Mouse (Mus musculus): ENCODE results near the gene Efcc1. TPM values are rescaled to one million over a fixed set of nuclear protein-coding genes. Genes with fewer than 3 reads are reported as not detected.

Gene Efcc1
- polyA plus RNA-seq, 1 experiment, result 0.46 TPM

DNA sequence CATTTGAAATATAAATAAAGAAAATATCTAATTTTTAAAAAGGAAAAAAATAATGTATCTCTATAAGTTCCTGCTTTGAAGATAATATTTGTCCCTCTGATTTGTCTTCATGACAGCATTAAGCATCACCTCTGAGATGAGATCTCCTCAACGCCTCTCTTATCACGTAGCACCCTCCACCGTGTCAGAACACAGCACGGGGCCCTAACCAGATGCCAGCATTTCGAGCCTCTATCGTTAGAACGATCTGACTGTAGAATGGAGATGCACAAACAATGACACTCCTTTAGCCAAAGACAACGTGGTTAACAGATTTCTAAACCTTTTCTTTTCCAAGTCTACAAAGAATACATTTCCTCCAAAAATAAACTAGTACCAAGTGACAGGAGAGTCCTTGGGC is 53.4 kb downstream of the Efcc1 start:
- H3K9me3 ChIP-seq (replicated peaks; ENCODE audit: control insufficient read depth, insufficient read depth, low read length, poor library complexity, severe bottlenecking), result no peaks in the 10 kb centered on the region
- TF ChIP-seq CTCF (IDR thresholded peaks at IDR 0.05; ENCODE audit: low read depth, low read length) (no peak), POLR2A (IDR thresholded peaks at IDR 0.05; ENCODE audit: insufficient read depth, low read length) (no peak), EP300 (IDR thresholded peaks at IDR 0.05; ENCODE audit: insufficient read depth, low read depth, low read length) (no peak)
- H3K27me3 ChIP-seq (ENCODE audit: control insufficient read depth, insufficient read depth, low read length, poor library complexity, severe bottlenecking), result no peaks in the 10 kb centered on the region
- H3K9ac ChIP-seq (ENCODE audit: low read depth, poor library complexity, severe bottlenecking), result no peak overlapping the region
- no peaks in the 10 kb centered on the region for H3K4me1 ChIP-seq (ENCODE audit: control insufficient read depth, insufficient read depth, low read length)
- H3K4me3 ChIP-seq (ENCODE audit: low read depth, low read length), result no peak overlapping the region
- H3K36me3 ChIP-seq (ENCODE audit: control insufficient read depth, insufficient read depth, low read length, poor library complexity, severe bottlenecking), result no peaks in the 10 kb centered on the region
- H3K27ac ChIP-seq (ENCODE audit: insufficient read depth, low read length), result no peak overlapping the region

GRCm38 (mm10) chr6:87786621-87787020 is 56.0 kb downstream of the Efcc1 start:
- Histone ChIP-seq H3K9ac (ENCODE audit: low read depth, poor library complexity, severe bottlenecking) (no peak overlapping the region), H3K27me3 (ENCODE audit: control insufficient read depth, insufficient read depth, low read length, poor library complexity, severe bottlenecking) (no peaks in the 10 kb centered on the region), H3K4me3 (ENCODE audit: low read depth, low read length) (no peak overlapping the region), H3K4me1 (ENCODE audit: control insufficient read depth, insufficient read depth, low read length) (no peaks in the 10 kb centered on the region), H3K36me3 (ENCODE audit: control insufficient read depth, insufficient read depth, low read length, poor library complexity, severe bottlenecking) (no peaks in the 10 kb centered on the region), H3K27ac (ENCODE audit: insufficient read depth, low read length) (no peak overlapping the region), H3K9me3 (replicated peaks; ENCODE audit: control insufficient read depth, insufficient read depth, low read length, poor library complexity, severe bottlenecking) (no peaks in the 10 kb centered on the region)
- TF ChIP-seq EP300 (IDR thresholded peaks at IDR 0.05; ENCODE audit: insufficient read depth, low read depth, low read length) (no peak), POLR2A (IDR thresholded peaks at IDR 0.05; ENCODE audit: insufficient read depth, low read length) (no peak), CTCF (IDR thresholded peaks at IDR 0.05; ENCODE audit: low read depth, low read length) (no peak)

- H3K4me3 ChIP-seq (ENCODE audit: low read depth, low read length), result no peak overlapping the region
- no peak overlapping the region for H3K9ac ChIP-seq (ENCODE audit: low read depth, poor library complexity, severe bottlenecking)
- TF ChIP-seq CTCF (IDR thresholded peaks at IDR 0.05; ENCODE audit: low read depth, low read length), result no peak
- no peak for TF ChIP-seq POLR2A (IDR thresholded peaks at IDR 0.05; ENCODE audit: insufficient read depth, low read length)
- TF ChIP-seq EP300 (IDR thresholded peaks at IDR 0.05; ENCODE audit: insufficient read depth, low read depth, low read length), result no peak
- H3K4me1 ChIP-seq (ENCODE audit: control insufficient read depth, insufficient read depth, low read length), result no peaks in the 10 kb centered on the region
- H3K9me3 ChIP-seq (replicated peaks; ENCODE audit: control insufficient read depth, insufficient read depth, low read length, poor library complexity, severe bottlenecking), result no peaks in the 10 kb centered on the region
- no peaks in the 10 kb centered on the region for H3K36me3 ChIP-seq (ENCODE audit: control insufficient read depth, insufficient read depth, low read length, poor library complexity, severe bottlenecking)
- H3K27me3 ChIP-seq (ENCODE audit: control insufficient read depth, insufficient read depth, low read length, poor library complexity, severe bottlenecking), result no peaks in the 10 kb centered on the region
- no peak overlapping the region for H3K27ac ChIP-seq (ENCODE audit: insufficient read depth, low read length)
These were observed 56.6 kb downstream of the Efcc1 start for GRCm38 (mm10) chr6:87787108-87787890.

GRCm38 (mm10) chr6:87788266-87788895 is 57.7 kb downstream of the Efcc1 start:
- Histone ChIP-seq H3K4me3 (ENCODE audit: low read depth, low read length) (no peak overlapping the region), H3K9ac (ENCODE audit: low read depth, poor library complexity, severe bottlenecking) (no peak overlapping the region), H3K9me3 (replicated peaks; ENCODE audit: control insufficient read depth, insufficient read depth, low read length, poor library complexity, severe bottlenecking) (no peaks in the 10 kb centered on the region)

GRCm38 (mm10) chr6:87788896-87789587 is 58.4 kb downstream of the Efcc1 start:
- H3K4me1 ChIP-seq (ENCODE audit: control insufficient read depth, insufficient read depth, low read length), result no peaks in the 10 kb centered on the region
- H3K9me3 ChIP-seq (replicated peaks; ENCODE audit: control insufficient read depth, insufficient read depth, low read length, poor library complexity, severe bottlenecking), result no peaks in the 10 kb centered on the region
- no peak overlapping the region for H3K9ac ChIP-seq (ENCODE audit: low read depth, poor library complexity, severe bottlenecking)
- TF ChIP-seq CTCF (IDR thresholded peaks at IDR 0.05; ENCODE audit: low read depth, low read length) (no peak), EP300 (IDR thresholded peaks at IDR 0.05; ENCODE audit: insufficient read depth, low read depth, low read length) (no peak), POLR2A (IDR thresholded peaks at IDR 0.05; ENCODE audit: insufficient read depth, low read length) (no peak)
- H3K27me3 ChIP-seq (ENCODE audit: control insufficient read depth, insufficient read depth, low read length, poor library complexity, severe bottlenecking), result no peaks in the 10 kb centered on the region
- H3K27ac ChIP-seq (ENCODE audit: insufficient read depth, low read length), result no peak overlapping the region
- no peaks in the 10 kb centered on the region for H3K36me3 ChIP-seq (ENCODE audit: control insufficient read depth, insufficient read depth, low read length, poor library complexity, severe bottlenecking)
- no peak overlapping the region for H3K4me3 ChIP-seq (ENCODE audit: low read depth, low read length)

More at GRCm38 (mm10) chr6:87788266-87788895, 57.7 kb downstream of the Efcc1 start:
- Histone ChIP-seq H3K4me1 (ENCODE audit: control insufficient read depth, insufficient read depth, low read length) (no peaks in the 10 kb centered on the region), H3K27ac (ENCODE audit: insufficient read depth, low read length) (no peak overlapping the region), H3K27me3 (ENCODE audit: control insufficient read depth, insufficient read depth, low read length, poor library complexity, severe bottlenecking) (no peaks in the 10 kb centered on the region), H3K36me3 (ENCODE audit: control insufficient read depth, insufficient read depth, low read length, poor library complexity, severe bottlenecking) (no peaks in the 10 kb centered on the region)
- no peak for TF ChIP-seq CTCF (IDR thresholded peaks at IDR 0.05; ENCODE audit: low read depth, low read length)
- TF ChIP-seq EP300 (IDR thresholded peaks at IDR 0.05; ENCODE audit: insufficient read depth, low read depth, low read length), result no peak
- TF ChIP-seq POLR2A (IDR thresholded peaks at IDR 0.05; ENCODE audit: insufficient read depth, low read length), result no peak
